Mouse (Mus musculus): ENCODE measurements at regions not wholly inside any gene's neighbourhood (a gene's known extent, or its start where the extent isn't known, plus 50 kb on each side); places are given as distances from the start of the nearest gene placed in this dataset.
A peak's percentile ranks its signal among the peaks of the same experiment; 100 is the strongest.

DNA sequence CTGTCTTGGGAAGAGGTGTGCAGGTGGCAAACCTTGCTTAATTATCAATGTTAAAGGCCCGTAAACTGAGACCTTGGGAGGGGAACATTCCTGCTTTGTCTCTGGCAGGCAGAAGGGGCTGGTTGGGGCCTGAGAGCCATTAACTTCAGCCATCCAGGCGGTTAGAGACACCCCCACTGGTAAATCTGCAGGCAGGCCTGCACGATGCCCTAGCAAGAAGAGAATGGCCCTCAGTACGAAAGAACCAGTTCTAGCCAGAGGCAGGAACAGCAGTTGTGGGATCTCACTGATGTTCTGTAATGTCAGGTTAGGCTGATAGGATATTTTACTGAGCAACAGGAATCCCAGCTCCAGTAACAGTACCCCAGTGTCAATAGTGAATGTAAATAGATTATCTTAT is 70.5 kb downstream of the Apip start:
- no peaks in the 10 kb centered on the region for H3K9me3 ChIP-seq (ENCODE audit: low read length)
- no peaks in the 10 kb centered on the region for H3K27me3 ChIP-seq (ENCODE audit: insufficient read depth, low read length)
- 30% methylated on average over 4 of the region's 4 CpGs for WGBS
- H3K27ac ChIP-seq (ENCODE audit: low read length), result peak overlapping the region; percentile 92
- no peak overlapping the region for H3K4me2 ChIP-seq (replicated peaks; ENCODE audit: low read depth, low read length)
- H3K4me1 ChIP-seq (ENCODE audit: insufficient read depth, low read length), result peaks cover 18% of the 10 kb centered on the region; the same call in 1 of the 2 replicates
- H3K4me3 ChIP-seq (ENCODE audit: low read length), result no peak overlapping the region
- H3K36me3 ChIP-seq (ENCODE audit: insufficient read depth, low read length), result no peaks in the 10 kb centered on the region
- H3K9ac ChIP-seq (replicated peaks; ENCODE audit: low read length), result peak overlapping the region; percentile 32; the same call in 1 of the 2 replicates
- peak; percentile 62 for ATAC-seq (ENCODE audit: low FRiP score, low TSS enrichment)

DNA sequence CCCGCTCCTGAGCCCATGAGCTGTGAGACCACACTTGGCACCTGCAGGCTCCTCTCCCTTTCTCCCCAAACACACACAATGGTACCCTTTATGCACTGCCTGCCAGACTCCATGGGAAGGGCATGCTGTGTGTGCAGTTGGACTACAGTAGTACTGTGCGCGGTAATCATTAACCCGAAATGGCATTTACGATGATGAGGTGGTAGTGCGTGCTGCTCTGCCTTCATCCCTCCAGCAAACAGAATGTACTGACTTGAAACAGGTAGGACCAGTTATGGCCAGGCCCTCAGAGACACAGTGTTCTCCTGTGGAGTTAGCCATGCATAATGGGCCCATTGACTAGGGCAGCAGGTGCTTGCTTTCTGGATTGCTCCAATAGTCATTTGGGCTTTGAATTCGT is 70.9 kb downstream of the Apip start:
- H3K4me3 ChIP-seq (ENCODE audit: low read length), result no peak overlapping the region
- H3K27me3 ChIP-seq (ENCODE audit: insufficient read depth, low read length), result no peaks in the 10 kb centered on the region
- no peak overlapping the region for H3K4me2 ChIP-seq (replicated peaks; ENCODE audit: low read depth, low read length)
- no peaks in the 10 kb centered on the region for H3K9me3 ChIP-seq (ENCODE audit: low read length)
- H3K27ac ChIP-seq (ENCODE audit: low read length), result peak overlapping the region; percentile 92
- H3K9ac ChIP-seq (replicated peaks; ENCODE audit: low read length), result no peak overlapping the region
- ATAC-seq (ENCODE audit: low FRiP score, low TSS enrichment), result peak; percentile 97
- peaks cover 15% of the 10 kb centered on the region; the same call in 1 of the 2 replicates for H3K4me1 ChIP-seq (ENCODE audit: insufficient read depth, low read length)
- no peaks in the 10 kb centered on the region for H3K36me3 ChIP-seq (ENCODE audit: insufficient read depth, low read length)
- 52% methylated on average over 7 of the region's 7 CpGs for WGBS

DNA sequence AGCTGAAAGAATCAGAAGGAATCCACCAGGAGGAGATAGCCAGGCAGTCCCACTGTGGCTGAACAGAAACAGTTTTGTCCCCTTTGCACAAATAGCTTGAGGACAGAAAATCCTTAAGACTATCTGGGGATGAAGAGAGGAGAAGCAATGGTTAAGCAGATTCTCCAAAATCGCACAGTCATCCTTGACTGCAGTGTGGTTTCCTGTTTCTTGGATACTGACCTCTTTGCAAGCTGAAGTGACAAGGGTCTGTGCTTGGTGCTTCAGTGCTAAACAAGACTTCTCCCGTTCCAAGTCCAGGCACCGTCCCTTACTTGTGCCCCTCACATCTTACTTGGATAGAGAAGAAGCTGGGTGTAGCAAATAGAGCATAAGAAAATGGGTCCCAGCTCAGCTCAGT is 71.6 kb downstream of the Apip start:
- no peak overlapping the region for H3K9ac ChIP-seq (replicated peaks; ENCODE audit: low read length)
- ATAC-seq (ENCODE audit: low FRiP score, low TSS enrichment), result no peak
- no peaks in the 10 kb centered on the region for H3K36me3 ChIP-seq (ENCODE audit: insufficient read depth, low read length)
- no peak overlapping the region for H3K4me3 ChIP-seq (ENCODE audit: low read length)
- peaks cover 15% of the 10 kb centered on the region; the same call in 1 of the 2 replicates for H3K4me1 ChIP-seq (ENCODE audit: insufficient read depth, low read length)
- 44% methylated on average over 3 of the region's 3 CpGs for WGBS
- no peak overlapping the region for H3K4me2 ChIP-seq (replicated peaks; ENCODE audit: low read depth, low read length)
- peak overlapping the region; percentile 86 for H3K27ac ChIP-seq (ENCODE audit: low read length)
- H3K27me3 ChIP-seq (ENCODE audit: insufficient read depth, low read length), result no peaks in the 10 kb centered on the region
- no peaks in the 10 kb centered on the region for H3K9me3 ChIP-seq (ENCODE audit: low read length)

DNA sequence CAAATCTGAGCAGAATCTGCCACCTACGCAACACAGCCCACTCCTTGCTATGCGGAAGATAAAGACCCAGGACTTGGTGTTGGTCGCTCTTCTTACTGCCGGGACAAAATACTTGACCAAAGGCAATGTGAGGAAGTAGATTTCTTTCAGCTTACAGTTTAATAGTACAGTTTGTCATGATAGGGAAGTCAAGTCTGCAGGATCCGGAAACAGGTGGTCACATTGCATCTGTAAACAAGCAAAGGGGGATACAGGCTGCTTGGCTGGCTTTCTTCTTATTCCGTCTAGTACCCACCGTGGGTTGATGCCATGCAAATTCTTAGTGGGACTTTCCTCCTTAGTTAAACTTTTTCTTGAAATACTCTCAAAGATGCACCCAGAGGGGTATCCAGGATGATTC is 72.7 kb downstream of the Apip start:
- Histone ChIP-seq H3K27me3 (ENCODE audit: insufficient read depth, low read length) (no peaks in the 10 kb centered on the region), H3K27ac (ENCODE audit: low read length) (no peak overlapping the region; the same call in 1 of the 2 replicates), H3K4me3 (ENCODE audit: low read length) (no peak overlapping the region), H3K9ac (replicated peaks; ENCODE audit: low read length) (no peak overlapping the region), H3K9me3 (ENCODE audit: low read length) (no peaks in the 10 kb centered on the region), H3K36me3 (ENCODE audit: insufficient read depth, low read length) (no peaks in the 10 kb centered on the region), H3K4me1 (ENCODE audit: insufficient read depth, low read length) (peaks cover 15% of the 10 kb centered on the region; the same call in 1 of the 2 replicates), H3K4me2 (replicated peaks; ENCODE audit: low read depth, low read length) (no peak overlapping the region)
- no peak for ATAC-seq (ENCODE audit: low FRiP score, low TSS enrichment)
- 85% methylated on average over 7 of the region's 7 CpGs for WGBS

DNA sequence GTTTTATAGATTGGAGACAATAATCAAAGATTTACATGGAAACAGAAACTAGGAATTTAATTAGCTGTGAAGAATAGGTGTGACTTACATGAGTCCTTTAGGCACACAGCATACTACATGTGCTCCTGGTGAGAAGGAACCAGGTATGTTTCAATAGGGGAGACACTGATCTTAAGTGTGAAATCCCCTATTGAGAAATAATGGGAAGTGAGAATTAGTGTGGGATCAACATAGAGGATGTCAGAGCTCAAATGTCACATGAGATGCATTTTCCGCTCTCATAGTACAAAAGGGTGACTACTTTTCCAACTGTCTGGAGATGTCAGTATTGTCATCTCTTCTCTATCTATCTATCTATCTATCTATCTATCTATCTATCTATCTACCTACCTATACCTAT is 79.8 kb downstream of the Apip start:
- Histone ChIP-seq H3K4me3 (ENCODE audit: low read length) (no peak overlapping the region), H3K27ac (ENCODE audit: low read length) (no peak overlapping the region), H3K27me3 (ENCODE audit: insufficient read depth, low read length) (no peaks in the 10 kb centered on the region), H3K9me3 (ENCODE audit: low read length) (no peaks in the 10 kb centered on the region), H3K36me3 (ENCODE audit: insufficient read depth, low read length) (no peaks in the 10 kb centered on the region), H3K4me2 (replicated peaks; ENCODE audit: low read depth, low read length) (no peak overlapping the region), H3K4me1 (ENCODE audit: insufficient read depth, low read length) (no peaks in the 10 kb centered on the region), H3K9ac (replicated peaks; ENCODE audit: low read length) (no peak overlapping the region)
- no peak for ATAC-seq (ENCODE audit: low FRiP score, low TSS enrichment)
- 81% methylated on average over 1 of the region's 1 CpGs for WGBS

DNA sequence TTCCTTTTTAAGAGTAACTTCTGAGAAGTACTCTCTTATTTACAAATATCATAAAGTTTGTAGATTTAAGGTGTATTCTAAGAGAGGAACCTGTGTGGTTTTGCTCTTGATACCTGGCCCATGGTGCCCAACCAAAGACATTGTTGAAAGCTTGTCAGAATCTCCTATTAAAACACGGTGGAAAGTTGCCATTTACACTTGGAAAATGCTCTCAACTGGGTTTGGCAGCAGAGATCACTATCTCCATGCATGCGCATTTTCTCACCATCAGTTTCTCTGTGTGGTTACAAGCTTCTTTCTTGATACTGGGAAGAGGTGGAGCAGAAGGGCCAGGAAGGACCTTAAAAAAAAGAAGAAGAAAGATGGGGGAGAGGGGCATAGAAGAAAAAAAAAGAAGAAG is 94.3 kb downstream of the Apip start:
- H3K36me3 ChIP-seq (ENCODE audit: insufficient read depth, low read length), result no peaks in the 10 kb centered on the region
- H3K9me3 ChIP-seq (ENCODE audit: low read length), result no peaks in the 10 kb centered on the region
- no peak overlapping the region for H3K4me3 ChIP-seq (ENCODE audit: low read length)
- H3K27ac ChIP-seq (ENCODE audit: low read length), result no peak overlapping the region
- H3K27me3 ChIP-seq (ENCODE audit: insufficient read depth, low read length), result no peaks in the 10 kb centered on the region
- H3K4me1 ChIP-seq (ENCODE audit: insufficient read depth, low read length), result no peaks in the 10 kb centered on the region
- 61% methylated on average over 2 of the region's 2 CpGs for WGBS
- no peak for ATAC-seq (ENCODE audit: low FRiP score, low TSS enrichment)
- no peak overlapping the region for H3K9ac ChIP-seq (replicated peaks; ENCODE audit: low read length)
- no peak overlapping the region for H3K4me2 ChIP-seq (replicated peaks; ENCODE audit: low read depth, low read length)

DNA sequence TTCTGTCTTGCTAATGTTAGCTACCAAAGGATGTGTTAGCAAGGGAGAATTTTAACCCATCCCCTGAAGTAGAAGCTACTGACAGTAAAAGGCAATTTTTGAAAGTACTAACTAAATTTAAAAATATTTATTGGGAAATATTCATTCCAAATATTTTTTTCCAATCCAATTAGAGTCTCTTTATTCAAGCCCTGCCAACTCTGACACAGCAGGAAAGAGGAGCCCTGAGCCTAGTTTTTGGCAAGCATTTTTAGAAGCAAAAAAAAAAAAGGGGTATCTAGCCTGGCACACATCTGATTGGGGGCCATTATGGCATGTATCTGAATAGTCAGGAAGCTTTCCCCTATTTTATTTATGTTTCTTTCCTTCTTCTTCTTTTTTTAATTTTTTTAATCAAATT is 94.8 kb downstream of the Apip start:
- Histone ChIP-seq H3K4me3 (ENCODE audit: low read length) (no peak overlapping the region), H3K4me2 (replicated peaks; ENCODE audit: low read depth, low read length) (no peak overlapping the region), H3K27me3 (ENCODE audit: insufficient read depth, low read length) (no peaks in the 10 kb centered on the region), H3K27ac (ENCODE audit: low read length) (no peak overlapping the region), H3K36me3 (ENCODE audit: insufficient read depth, low read length) (no peaks in the 10 kb centered on the region), H3K9me3 (ENCODE audit: low read length) (no peaks in the 10 kb centered on the region), H3K9ac (replicated peaks; ENCODE audit: low read length) (no peak overlapping the region), H3K4me1 (ENCODE audit: insufficient read depth, low read length) (no peaks in the 10 kb centered on the region)
- no peak for ATAC-seq (ENCODE audit: low FRiP score, low TSS enrichment)

DNA sequence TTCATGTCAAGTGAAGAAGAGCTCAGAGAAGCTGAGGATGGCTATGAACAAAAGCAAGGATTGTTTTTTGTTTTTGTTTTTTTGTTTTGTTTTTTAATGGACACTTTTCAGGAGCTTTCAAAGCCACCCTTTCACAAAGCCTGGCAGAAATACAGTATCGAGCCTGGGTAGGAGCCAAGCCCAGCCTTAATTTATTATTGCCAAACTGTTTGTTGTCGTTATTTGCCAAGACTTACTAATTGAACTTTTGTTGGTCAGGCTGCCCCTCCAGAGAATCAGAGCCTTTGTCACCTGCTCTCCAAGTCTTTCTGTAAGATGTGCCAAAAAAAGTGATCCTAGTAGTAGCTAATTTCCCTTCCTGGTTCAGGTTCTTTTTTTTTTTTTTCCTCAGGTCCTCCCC is 103.9 kb downstream of the Apip start:
- H3K4me3 ChIP-seq (ENCODE audit: low read length), result no peak overlapping the region
- WGBS, result 73% methylated on average over 2 of the region's 2 CpGs
- H3K27ac ChIP-seq (ENCODE audit: low read length), result no peak overlapping the region
- H3K27me3 ChIP-seq (ENCODE audit: insufficient read depth, low read length), result no peaks in the 10 kb centered on the region
- H3K9me3 ChIP-seq (ENCODE audit: low read length), result no peaks in the 10 kb centered on the region
- no peak overlapping the region for H3K9ac ChIP-seq (replicated peaks; ENCODE audit: low read length)
- no peak for ATAC-seq (ENCODE audit: low FRiP score, low TSS enrichment)
- no peaks in the 10 kb centered on the region for H3K36me3 ChIP-seq (ENCODE audit: insufficient read depth, low read length)
- H3K4me2 ChIP-seq (replicated peaks; ENCODE audit: low read depth, low read length), result no peak overlapping the region
- no peaks in the 10 kb centered on the region for H3K4me1 ChIP-seq (ENCODE audit: insufficient read depth, low read length)

GRCm38 (mm10) chr2:103180298-103180927 is 106.9 kb downstream of the Apip start:
- Histone ChIP-seq H3K4me2 (replicated peaks; ENCODE audit: low read depth, low read length) (no peak overlapping the region), H3K9me3 (ENCODE audit: low read length) (no peaks in the 10 kb centered on the region), H3K27me3 (ENCODE audit: insufficient read depth, low read length) (no peaks in the 10 kb centered on the region), H3K4me1 (ENCODE audit: insufficient read depth, low read length) (no peaks in the 10 kb centered on the region), H3K4me3 (ENCODE audit: low read length) (no peak overlapping the region), H3K36me3 (ENCODE audit: insufficient read depth, low read length) (no peaks in the 10 kb centered on the region), H3K27ac (ENCODE audit: low read length) (no peak overlapping the region), H3K9ac (replicated peaks; ENCODE audit: low read length) (no peak overlapping the region)
- no peak for ATAC-seq (ENCODE audit: low FRiP score, low TSS enrichment)
- WGBS, result 28% methylated on average over 4 of the region's 4 CpGs

- no peak overlapping the region for H3K4me2 ChIP-seq (replicated peaks; ENCODE audit: low read depth, low read length)
- H3K4me3 ChIP-seq (ENCODE audit: low read length), result no peak overlapping the region
- no peaks in the 10 kb centered on the region for H3K27me3 ChIP-seq (ENCODE audit: insufficient read depth, low read length)
- WGBS, result 84% methylated on average over 4 of the region's 4 CpGs
- no peak overlapping the region for H3K9ac ChIP-seq (replicated peaks; ENCODE audit: low read length)
- no peaks in the 10 kb centered on the region for H3K9me3 ChIP-seq (ENCODE audit: low read length)
- H3K36me3 ChIP-seq (ENCODE audit: insufficient read depth, low read length), result no peaks in the 10 kb centered on the region
- H3K27ac ChIP-seq (ENCODE audit: low read length), result no peak overlapping the region
- H3K4me1 ChIP-seq (ENCODE audit: insufficient read depth, low read length), result no peaks in the 10 kb centered on the region
- ATAC-seq (ENCODE audit: low FRiP score, low TSS enrichment), result no peak
Observed at GRCm38 (mm10) chr2:103186751-103187260, 113.3 kb downstream of the Apip start.

Measured in kidney, embryonic 16.5 days (tissue).